Mouse (Mus musculus) small intestine, adult 2 months (tissue): ENCODE results near the gene Tmem222.

ENCODE experiments used
- CTCF ChIP-seq: fragments of 200-500 bp; IDR thresholded peaks from 2 replicates; pipeline ENCODE4 v1.5.1; 2012; ENCODE audit warnings: low read depth, mild to moderate bottlenecking, control low read depth, inconsistent platforms, low read length, moderate library complexity, mixed read lengths; ENCODE audit not compliant: insufficient replicate concordance, insufficient read length; ENCODE audit errors: extremely low read depth
- POLR2A ChIP-seq: fragments of 200-500 bp; IDR thresholded peaks from 2 replicates; pipeline ENCODE4 v1.6.1; 2012; ENCODE audit warnings: low read depth, mild to moderate bottlenecking, control low read depth, inconsistent platforms, low read length, moderate library complexity

DNA sequence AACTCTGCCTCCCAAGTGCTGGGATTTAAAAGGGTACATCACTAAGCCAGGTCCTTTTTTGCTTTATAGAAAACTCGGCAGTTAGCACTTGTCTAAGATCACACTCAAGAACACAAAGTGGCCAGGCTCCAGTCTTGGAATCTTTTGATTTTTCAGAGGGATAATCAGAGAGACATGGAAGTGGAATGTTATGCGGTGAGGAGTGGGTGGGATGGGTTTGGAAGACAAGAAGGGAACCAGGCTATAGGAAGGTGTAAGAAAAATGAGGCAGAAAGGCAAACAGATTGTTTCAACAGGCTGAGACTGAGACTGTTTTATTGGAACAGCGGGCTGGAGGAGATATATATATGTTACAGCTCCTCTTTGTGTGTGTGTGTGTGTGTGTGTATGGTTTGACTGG lies 890 bp upstream of the Tmem222 start:
- TF ChIP-seq CTCF (no peak), POLR2A (no peak)
